Mouse (Mus musculus) heart, adult 2 months (tissue): ENCODE measurements around the gene Dnhd1. TPM values are rescaled to one million over a fixed set of nuclear protein-coding genes. Genes with fewer than 3 reads are reported as not detected.

ENCODE experiments used
- DNase-seq, 2 experiments: peaks; one replicate each; pipeline ENCODE4 v3.0.0; 2021
- H3K27ac ChIP-seq: fragments of 200-600 bp; 2 replicates; pipeline ENCODE4 v1.8.1; 2022
- H3K27me3 ChIP-seq: fragments of 200-500 bp; 2 replicates; pipeline ENCODE4 v1.6.1; 2012; ENCODE audit warnings: mild to moderate bottlenecking, low read length, inconsistent platforms, mixed read lengths; ENCODE audit not compliant: control insufficient read depth, insufficient read depth
- H3K36me3 ChIP-seq: fragments of 200-500 bp; 2 replicates; pipeline ENCODE4 v1.6.1; 2012; ENCODE audit warnings: low read length, inconsistent platforms; ENCODE audit not compliant: control insufficient read depth, insufficient read depth
- H3K4me1 ChIP-seq: fragments of 200-500 bp; 2 replicates; pipeline ENCODE4 v1.6.1; 2011; ENCODE audit warnings: low read length; ENCODE audit not compliant: control insufficient read depth, insufficient read depth
- H3K4me3 ChIP-seq: fragments of 200-600 bp; 2 replicates; pipeline ENCODE4 v1.8.1; 2022
- H3K79me2 ChIP-seq: fragments of 200-500 bp; replicated peaks from 2 replicates; pipeline ENCODE4 v1.6.1; 2012; ENCODE audit warnings: mild to moderate bottlenecking, inconsistent platforms, low read length, moderate library complexity, mixed read lengths; ENCODE audit not compliant: control insufficient read depth, insufficient read depth
- H3K9ac ChIP-seq: fragments of 200-500 bp; 2 replicates; pipeline ENCODE4 v1.6.1; 2012; ENCODE audit warnings: low read depth, mild to moderate bottlenecking, control low read depth, inconsistent platforms, low read length, mixed read lengths
- CTCF ChIP-seq: fragments of 200-600 bp; IDR thresholded peaks from 2 replicates; pipeline ENCODE4 v1.8.1; 2022; ENCODE audit warnings: antibody characterized with exemption, mild to moderate bottlenecking, moderate library complexity
- EP300 ChIP-seq: fragments of 200-500 bp; IDR thresholded peaks from 2 replicates; pipeline ENCODE4 v1.6.1; 2011; ENCODE audit warnings: low read depth, low read length, control low read depth; ENCODE audit not compliant: insufficient read depth
- POLR2A ChIP-seq: fragments of 200-500 bp; IDR thresholded peaks from 2 replicates; pipeline ENCODE4 v1.6.1; 2011; ENCODE audit warnings: mild to moderate bottlenecking, low read depth, low read length, control low read depth; ENCODE audit not compliant: insufficient read depth
- WGBS: fragments of 180-500 bp; shearing (Covaris S2); methylation state at CpG from one replicate; pipeline ENCODE4 v1.1.7; 2018; 5-methylcytosine and 5-hydroxymethylcytosine counted together
- intact Hi-C: fragments of 180-260 bp; cut with DNase I; formaldehyde crosslinking; loops from one replicate; pipeline ENCODE4 v1.15.1; 2025
- polyA plus RNA-seq: library from polyadenylated mRNA; depleted of rRNA; stranded (reverse); fragments of >200 nt; gene quantifications from 2 replicates; pipeline ENCODE4 v1.2.3, GENCODE M21; 2012
- total RNA-seq, 2 experiments: library from RNA; stranded (reverse); gene quantifications; 2 replicates each; pipeline ENCODE4 v1.2.3; 2021

Dnhd1 gene
- total and polyA plus RNA-seq, 3 experiments = 0.14 to 1.1 (median 0.29) TPM

- Histone ChIP-seq H3K27ac (no peak overlapping the region), H3K4me1 (peaks cover 8% of the 10 kb centered on the region), H3K4me3 (no peak overlapping the region), H3K9ac (no peak overlapping the region), H3K79me2 (no peaks in the 10 kb centered on the region; the same call in none of the 2 replicates), H3K27me3 (no peaks in the 10 kb centered on the region), H3K36me3 (peaks cover 2% of the 10 kb centered on the region; the same call in 1 of the 2 replicates)
- no peak for DNase-seq
- 83% methylated on average over 6 of the region's 6 CpGs for WGBS
- no peak for TF ChIP-seq POLR2A
- TF ChIP-seq CTCF = no peak
- no peak for TF ChIP-seq EP300
- intact Hi-C loops = no loop called here
These were observed 25.2 kb upstream of the Dnhd1 start for GRCm38 (mm10) chr7:105625397-105625796.

GRCm38 (mm10) chr7:105628633-105629032 lies 22.0 kb upstream of the Dnhd1 start:
- 4% methylated on average over 3 of the region's 3 CpGs for WGBS
- TF ChIP-seq POLR2A (peak; percentile 52), EP300 (peak; percentile 70; the same call in 1 of the 2 replicates), CTCF (no peak)
- no peaks in the 10 kb centered on the region for H3K27me3 ChIP-seq
- peak; percentile 75 to 85 for DNase-seq
- no peaks in the 10 kb centered on the region; the same call in none of the 2 replicates for H3K79me2 ChIP-seq
- H3K9ac ChIP-seq = no peak overlapping the region
- H3K4me3 ChIP-seq = no peak overlapping the region
- H3K4me1 ChIP-seq = peaks cover 8% of the 10 kb centered on the region
- peaks cover 2% of the 10 kb centered on the region; the same call in 1 of the 2 replicates for H3K36me3 ChIP-seq
- intact Hi-C loops = no loop called here
- H3K27ac ChIP-seq = peak overlapping the region; percentile 80

GRCm38 (mm10) chr7:105632551-105632972 lies 18.1 kb upstream of the Dnhd1 start:
- WGBS = 16% methylated on average over 4 of the region's 4 CpGs
- intact Hi-C loops = loop anchor here (2.0 kb wide), 1 partner anchor 104 kb away; the partner anchor contains the start of genes Ilk and Rrp8
- peak overlapping the region; percentile 92 for H3K27ac ChIP-seq

GRCm38 (mm10) chr7:105633127-105633800 lies 17.4 kb upstream of the Dnhd1 start, which contains the start of gene Trim3:
TSS of gene Trim3 (minus strand) at chr7:105633571.
- Histone ChIP-seq H3K4me3 (peak within 1 kb of the TSS; percentile 90), H3K27ac (peak within 1 kb of the TSS; percentile 92), H3K27me3 (no peaks in the 10 kb centered on the region), H3K36me3 (peaks cover 2% of the 10 kb centered on the region; the same call in 1 of the 2 replicates), H3K9ac (peak within 1 kb of the TSS; percentile 99), H3K79me2 (no peaks in the 10 kb centered on the region; the same call in 1 of the 2 replicates), H3K4me1 (peaks cover 8% of the 10 kb centered on the region)
- intact Hi-C loops = loop anchor here (2.0 kb wide), 1 partner anchor 104 kb away; the partner anchor contains the start of genes Ilk and Rrp8
- DNase-seq = peak; percentile 93 to 96
- no peak for TF ChIP-seq EP300
- TF ChIP-seq CTCF = no peak
- peak; percentile 80; the same call in 1 of the 2 replicates for TF ChIP-seq POLR2A
- WGBS = 1% methylated on average over 57 of the region's 71 CpGs

More at GRCm38 (mm10) chr7:105632551-105632972, 18.1 kb upstream of the Dnhd1 start:
- no peaks in the 10 kb centered on the region for H3K27me3 ChIP-seq
- H3K4me3 ChIP-seq = peak overlapping the region; percentile 90
- peaks cover 8% of the 10 kb centered on the region for H3K4me1 ChIP-seq
- TF ChIP-seq EP300 (no peak), CTCF (no peak), POLR2A (no peak)
- peak overlapping the region; percentile 99 for H3K9ac ChIP-seq
- peak in 1 of 2 experiments; percentile 51 for DNase-seq
- no peaks in the 10 kb centered on the region; the same call in none of the 2 replicates for H3K79me2 ChIP-seq
- peaks cover 2% of the 10 kb centered on the region; the same call in 1 of the 2 replicates for H3K36me3 ChIP-seq

- Histone ChIP-seq H3K79me2 (no peaks in the 10 kb centered on the region), H3K4me3 (peak overlapping the region; percentile 56), H3K36me3 (peaks cover 2% of the 10 kb centered on the region), H3K27ac (peak overlapping the region; percentile 88), H3K4me1 (peaks cover 4% of the 10 kb centered on the region), H3K27me3 (no peaks in the 10 kb centered on the region), H3K9ac (peak overlapping the region; percentile 83)
- intact Hi-C loops = loop anchor here (2.0 kb wide), 1 partner anchor 103 kb away; the partner anchor contains the start of genes Ilk and Rrp8
- WGBS = 7% methylated on average over 10 of the region's 10 CpGs
- DNase-seq = no peak
- TF ChIP-seq EP300 (no peak), POLR2A (no peak; the same call in 1 of the 2 replicates), CTCF (no peak)
These were observed 16.9 kb upstream of the Dnhd1 start for GRCm38 (mm10) chr7:105633801-105634135.
